Mouse (Mus musculus): Measurements from ENCODE around the gene Epo. TPM values are rescaled to one million over a fixed set of nuclear protein-coding genes. Genes with fewer than 3 reads are reported as not detected.
A peak's percentile ranks its signal among the peaks of the same experiment; 100 is the strongest.

Epo gene
- polyA plus RNA-seq, 1 experiment from 2014 or later: 2.3 TPM

GRCm38 (mm10) chr5:137510573-137511390 is 22.3 kb downstream of the Epo start:
- Histone ChIP-seq H3K9me3 (no peaks in the 10 kb centered on the region), H3K4me1 (peaks cover 44% of the 10 kb centered on the region), H3K4me3 (peak overlapping the region; percentile 99), H3K36me3 (0 out of 2 replicates have a peak, but pooled peaks cover 2% of the 10 kb centered on the region), H3K27me3 (ENCODE audit: insufficient read depth, poor library complexity, severe bottlenecking) (no peaks in the 10 kb centered on the region), H3K27ac (peak overlapping the region; percentile 99)
- 1% methylated on average over 58 of the region's 83 CpGs for WGBS
- DNase-seq (ENCODE audit: low spot score): no peak

- Histone ChIP-seq H3K4me1 (peaks cover 44% of the 10 kb centered on the region), H3K27ac (peak overlapping the region; percentile 99), H3K4me3 (peak overlapping the region; percentile 99), H3K9me3 (no peaks in the 10 kb centered on the region), H3K36me3 (0 out of 2 replicates have a peak, but pooled peaks cover 2% of the 10 kb centered on the region), H3K27me3 (ENCODE audit: insufficient read depth, poor library complexity, severe bottlenecking) (no peaks in the 10 kb centered on the region)
- peak; percentile 91 for DNase-seq (ENCODE audit: low spot score)
- 2% methylated on average over 28 of the region's 52 CpGs for WGBS
These were observed 23.0 kb downstream of the Epo start for GRCm38 (mm10) chr5:137510014-137510501.

- 83% methylated on average over 6 of the region's 6 CpGs for WGBS
- Histone ChIP-seq H3K27me3 (ENCODE audit: insufficient read depth, poor library complexity, severe bottlenecking) (no peaks in the 10 kb centered on the region), H3K4me3 (no peak overlapping the region), H3K9me3 (no peaks in the 10 kb centered on the region), H3K36me3 (peaks cover 12% of the 10 kb centered on the region; the same call in 1 of the 2 replicates), H3K27ac (no peak overlapping the region), H3K4me1 (peaks cover 12% of the 10 kb centered on the region; the same call in 1 of the 2 replicates)
- no peak for DNase-seq (ENCODE audit: low spot score)
These were observed 29.0 kb downstream of the Epo start for GRCm38 (mm10) chr5:137504041-137504440.

- DNase-seq (ENCODE audit: low spot score): peak; percentile 96
- Histone ChIP-seq H3K9me3 (no peaks in the 10 kb centered on the region), H3K27me3 (ENCODE audit: insufficient read depth, poor library complexity, severe bottlenecking) (no peaks in the 10 kb centered on the region), H3K4me3 (peak overlapping the region; percentile 76), H3K4me1 (peaks cover 12% of the 10 kb centered on the region; the same call in 1 of the 2 replicates), H3K36me3 (peaks cover 12% of the 10 kb centered on the region; the same call in 1 of the 2 replicates), H3K27ac (peak overlapping the region; percentile 97)
- 0% methylated on average over 30 of the region's 30 CpGs for WGBS
These were observed 30.4 kb downstream of the Epo start for GRCm38 (mm10) chr5:137502667-137503110.

- Histone ChIP-seq H3K27ac (peak within 1 kb of the TSS; percentile 97), H3K9me3 (no peaks in the 10 kb centered on the region), H3K4me3 (peak within 1 kb of the TSS; percentile 76), H3K27me3 (ENCODE audit: insufficient read depth, poor library complexity, severe bottlenecking) (no peaks in the 10 kb centered on the region), H3K36me3 (peaks cover 12% of the 10 kb centered on the region; the same call in 1 of the 2 replicates), H3K4me1 (peaks cover 12% of the 10 kb centered on the region; the same call in 1 of the 2 replicates)
- 3% methylated on average over 64 of the region's 64 CpGs for WGBS
- peak; percentile 99 for DNase-seq (ENCODE audit: low spot score)
These were observed 31.1 kb downstream of the Epo start, which contains the start of gene Pop7 for GRCm38 (mm10) chr5:137501709-137502666. Gene Pop7, minus strand, starts transcription at chr5:137502518.

- no peaks in the 10 kb centered on the region for H3K9me3 ChIP-seq
- DNase-seq (ENCODE audit: low spot score): no peak
- H3K27me3 ChIP-seq (ENCODE audit: insufficient read depth, poor library complexity, severe bottlenecking): no peaks in the 10 kb centered on the region
- H3K4me3 ChIP-seq: no peak overlapping the region
- peaks cover 12% of the 10 kb centered on the region; the same call in 1 of the 2 replicates for H3K4me1 ChIP-seq
- no peak overlapping the region for H3K27ac ChIP-seq
- peaks cover 12% of the 10 kb centered on the region; the same call in 1 of the 2 replicates for H3K36me3 ChIP-seq
- WGBS: 88% methylated on average over 7 of the region's 7 CpGs
These were observed 32.9 kb downstream of the Epo start for GRCm38 (mm10) chr5:137500186-137500585.

GRCm38 (mm10) chr5:137493831-137494230 is 39.2 kb downstream of the Epo start:
- no peak for DNase-seq (ENCODE audit: low spot score)
- WGBS: 71% methylated on average over 13 of the region's 13 CpGs
- no peak overlapping the region for H3K4me3 ChIP-seq
- H3K27me3 ChIP-seq (ENCODE audit: insufficient read depth, poor library complexity, severe bottlenecking): no peaks in the 10 kb centered on the region
- H3K9me3 ChIP-seq: no peaks in the 10 kb centered on the region
- H3K27ac ChIP-seq: no peak overlapping the region
- H3K4me1 ChIP-seq: no peaks in the 10 kb centered on the region
- H3K36me3 ChIP-seq: no peaks in the 10 kb centered on the region

- no peak for DNase-seq (ENCODE audit: low spot score)
- H3K4me1 ChIP-seq: no peaks in the 10 kb centered on the region
- no peak overlapping the region for H3K27ac ChIP-seq
- no peak overlapping the region for H3K4me3 ChIP-seq
- peaks cover 7% of the 10 kb centered on the region for H3K27me3 ChIP-seq (ENCODE audit: insufficient read depth, poor library complexity, severe bottlenecking)
- 56% methylated on average over 4 of the region's 4 CpGs for WGBS
- H3K36me3 ChIP-seq: no peaks in the 10 kb centered on the region
- H3K9me3 ChIP-seq: no peaks in the 10 kb centered on the region
These were observed 41.5 kb downstream of the Epo start for GRCm38 (mm10) chr5:137491559-137491958.

GRCm38 (mm10) chr5:137487616-137488015 is 45.4 kb downstream of the Epo start:
- DNase-seq (ENCODE audit: low spot score): no peak
- no peaks in the 10 kb centered on the region for H3K36me3 ChIP-seq
- no peak overlapping the region for H3K4me3 ChIP-seq
- H3K9me3 ChIP-seq: no peaks in the 10 kb centered on the region
- peaks cover 9% of the 10 kb centered on the region for H3K4me1 ChIP-seq
- WGBS: 79% methylated on average over 7 of the region's 7 CpGs
- no peak overlapping the region for H3K27ac ChIP-seq
- H3K27me3 ChIP-seq (ENCODE audit: insufficient read depth, poor library complexity, severe bottlenecking): peaks cover 45% of the 10 kb centered on the region

- Histone ChIP-seq H3K9me3 (no peaks in the 10 kb centered on the region), H3K27ac (no peak overlapping the region)
- WGBS: 4% methylated on average over 17 of the region's 17 CpGs
These were observed 47.2 kb downstream of the Epo start for GRCm38 (mm10) chr5:137485851-137486155.

GRCm38 (mm10) chr5:137485071-137485850 is 47.8 kb downstream of the Epo start:
- WGBS: 10% methylated on average over 30 of the region's 30 CpGs
- Histone ChIP-seq H3K27ac (no peak overlapping the region), H3K9me3 (no peaks in the 10 kb centered on the region), H3K4me3 (peak overlapping the region; percentile 53), H3K4me1 (peaks cover 14% of the 10 kb centered on the region), H3K36me3 (no peaks in the 10 kb centered on the region), H3K27me3 (ENCODE audit: insufficient read depth, poor library complexity, severe bottlenecking) (peaks cover 45% of the 10 kb centered on the region)
- DNase-seq (ENCODE audit: low spot score): no peak

More at GRCm38 (mm10) chr5:137485851-137486155, 47.2 kb downstream of the Epo start:
- DNase-seq (ENCODE audit: low spot score): no peak
- peak overlapping the region; percentile 53 for H3K4me3 ChIP-seq
- H3K4me1 ChIP-seq: peaks cover 14% of the 10 kb centered on the region
- no peaks in the 10 kb centered on the region for H3K36me3 ChIP-seq
- H3K27me3 ChIP-seq (ENCODE audit: insufficient read depth, poor library complexity, severe bottlenecking): peaks cover 45% of the 10 kb centered on the region

- Histone ChIP-seq H3K4me1 (peaks cover 14% of the 10 kb centered on the region), H3K9me3 (no peaks in the 10 kb centered on the region), H3K27me3 (ENCODE audit: insufficient read depth, poor library complexity, severe bottlenecking) (peaks cover 41% of the 10 kb centered on the region), H3K4me3 (no peak overlapping the region), H3K36me3 (no peaks in the 10 kb centered on the region), H3K27ac (no peak overlapping the region)
- no peak for DNase-seq (ENCODE audit: low spot score)
- 44% methylated on average over 8 of the region's 8 CpGs for whole genome bisulfite sequencing
These were observed 51.1 kb downstream of the Epo start for GRCm38 (mm10) chr5:137481897-137482296.
